In genomic region chr14:55681160-55682117, GRCm38 (mm10) we compare ENCODE assay signal across 8 mouse cellular contexts. TPM values are rescaled to one million over a fixed set of nuclear protein-coding genes. Genes with fewer than 3 reads are reported as not detected.
A peak's percentile ranks its signal among the peaks of the same experiment; 100 is the strongest.
DNase-seq lines count a peak whose midpoint lies in the region; ATAC-seq and TF ChIP-seq lines count a peak whose summit lies in the region.

Gene Tinf2, minus strand, starts transcription at chr14:55681820.

- peak within 1 kb of the TSS; percentile 74 for H3K27ac ChIP-seq in hindbrain, embryonic 13.5 days

- H3K27me3 ChIP-seq in Patski, result no peaks in the 10 kb centered on the region
- peaks cover 4% of the 10 kb centered on the region; the same call in 1 of the 2 replicates for H3K27me3 ChIP-seq in hindbrain, embryonic 13.5 days

- H3K4me1 ChIP-seq in hindbrain, embryonic 13.5 days (replicated peaks), result peaks cover 13% of the 10 kb centered on the region

- peaks cover 38% of the 10 kb centered on the region for H3K36me3 ChIP-seq in hindbrain, embryonic 13.5 days

- ATAC-seq in Patski, result peak; percentile 84
- ATAC-seq in hindbrain, embryonic 13.5 days (ENCODE audit: low FRiP score), result peak; percentile 99

- peak within 1 kb of the TSS; percentile 78 for H3K4me2 ChIP-seq in hindbrain, embryonic 13.5 days

- DNase-seq in Patski (ENCODE audit: low read depth, low spot score), result peak; percentile 95
- peak; percentile 96 to 98 for DNase-seq in cerebellum, postnatal 14 days
- DNase-seq in frontal cortex, postnatal 14 days (ENCODE audit: low spot score in 2 of 2), result peak; percentile 92 to 94
- DNase-seq in layer of hippocampus, postnatal 25 days (ENCODE audit: extremely low spot score in 1 of 2, low spot score in 1 of 2), result peak; percentile 91 to 92
- DNase-seq in lung, postnatal 25 days (ENCODE audit: low spot score), result peak; percentile 94
- peak; percentile 96 for DNase-seq in retina, embryonic 14.5 days (ENCODE audit: low spot score)
- peak; percentile 95 for DNase-seq in thymus, postnatal 4 days

- in situ Hi-C loops in Patski (cut with MboI; ENCODE audit: low pct_unique_long_range_greater_than_20kb), result loop anchor here (5.0 kb wide), 1 partner anchor 61 kb away; no protein-coding TSS in a partner anchor

- CTCF ChIA-PET in Patski (lab: Charles Lee), result interaction anchor here (0.7 to 8.9 kb wide), 14 partner anchors 9 to 74 kb away, joined by 3 to 80 read pairs (median 4); partner anchors contain the start of genes Dhrs1, Nedd8 and Nop9

- no peaks in the 10 kb centered on the region for H3K9me3 ChIP-seq in hindbrain, embryonic 13.5 days

- H3K4me3 ChIP-seq in hindbrain, embryonic 13.5 days, result peak within 1 kb of the TSS; percentile 73

- peak within 1 kb of the TSS; percentile 81 for H3K9ac ChIP-seq in hindbrain, embryonic 13.5 days

- WGBS in hindbrain, embryonic 13.5 days, result under 1% methylated on average over 65 of the region's 66 CpGs

- no peak for TF ChIP-seq CTCF in Patski (IDR thresholded peaks at IDR 0.05)

- POLR2A ChIA-PET in Patski (lab: Charles Lee), result interaction anchor here (0.8 to 2.4 kb wide), 3 partner anchors 9 to 64 kb away, joined by 3 to 14 read pairs (median 6); partner anchors contain the start of genes Dhrs1 and Nop9

RNA-seq across cellular contexts. Expression of gene Tinf2, which starts in this region (rescaled TPM):
- 19.5 TPM for polyA plus RNA-seq in Patski (2021)
- 28.0 and 31.8 TPM in 2 replicates for polyA plus RNA-seq in hindbrain, embryonic 13.5 days (2015; fragmentation: Nextera tagmentation; extraction: Ambion mirVana)
- 10 to 100 TPM; 14.0 to 14.9 TPM for total RNA-seq in layer of hippocampus, postnatal 25 days (2021)

Comparison
In these comparisons a context has a peak if more than half of its experiments do, and no peak if none do; other contexts are left out.
1. Peak in every context shown above with its lines: DNase-seq, ATAC-seq, H3K4me3 ChIP-seq and H3K27ac ChIP-seq.